24 mouse cellular contexts compared by ENCODE assay signal in genomic region chr2:68289177-68289576, GRCm38 (mm10).
"Had no signal": no experiment of that assay in that cellular context is flagged by ENCODE, and none has a peak within 500 bp of the region (broad histone marks: within the 10 kb centered on the region; RNA-seq: fewer than 3 reads in every experiment).

No protein-coding gene starts in this region.

- H3K4me1 ChIP-seq: limb, embryonic 15.5 days; liver, embryonic 12.5 days had no signal

- H3K27ac ChIP-seq: heart, adult 2 months; heart, embryonic 13.5 days; heart, embryonic 15.5 days; hindbrain, embryonic 15.5 days; hindbrain, postnatal 0 days; kidney, embryonic 15.5 days; kidney, postnatal 0 days; limb, embryonic 13.5 days; limb, embryonic 15.5 days; liver, embryonic 12.5 days; liver, embryonic 14.5 days had no signal

- H3K4me2 ChIP-seq: heart, embryonic 11.5 days; heart, embryonic 13.5 days; heart, embryonic 15.5 days; hindbrain, embryonic 15.5 days; kidney, embryonic 15.5 days; limb, embryonic 13.5 days; limb, embryonic 15.5 days; liver, embryonic 12.5 days had no signal

- H3K4me3 ChIP-seq: heart, adult 2 months; heart, embryonic 13.5 days; heart, embryonic 15.5 days; hindbrain, embryonic 15.5 days; kidney, embryonic 15.5 days; limb, embryonic 13.5 days; limb, embryonic 15.5 days; liver, embryonic 12.5 days had no signal

- H3K9ac ChIP-seq: heart, embryonic 13.5 days; heart, embryonic 15.5 days; hindbrain, embryonic 15.5 days; kidney, embryonic 15.5 days; limb, embryonic 13.5 days; limb, embryonic 15.5 days; liver, embryonic 12.5 days; liver, embryonic 14.5 days had no signal

- ATAC-seq: hindbrain, postnatal 0 days; intestine, embryonic 16.5 days; liver, embryonic 12.5 days had no signal

- DNase-seq: gastrocnemius, postnatal 14 days; gastrocnemius, postnatal 36 days; heart, adult 2 months; heart, postnatal 14 days; heart, postnatal 36 days; kidney, adult 11 months; kidney, adult 2 months; kidney, adult 9 months; kidney, postnatal 14 days; kidney, postnatal 36 days; layer of hippocampus, adult 9-11 months; layer of hippocampus, postnatal 36 days had no signal

- H3K36me3 ChIP-seq: hindbrain, embryonic 15.5 days; kidney, embryonic 15.5 days; limb, embryonic 13.5 days; limb, embryonic 15.5 days; liver, embryonic 12.5 days had no signal

- H3K9me3 ChIP-seq: heart, embryonic 13.5 days; heart, embryonic 15.5 days; hindbrain, embryonic 15.5 days; kidney, embryonic 15.5 days; limb, embryonic 13.5 days; limb, embryonic 15.5 days; liver, embryonic 12.5 days had no signal

- H3K27me3 ChIP-seq: heart, embryonic 13.5 days; heart, embryonic 15.5 days; hindbrain, embryonic 15.5 days; kidney, embryonic 15.5 days; limb, embryonic 13.5 days; limb, embryonic 15.5 days; liver, embryonic 12.5 days had no signal
